Mouse (Mus musculus) layer of hippocampus, adult 18-20 months (tissue): Measurements from ENCODE around the gene Kcnk10. TPM values are rescaled to one million over a fixed set of nuclear protein-coding genes. Genes with fewer than 3 reads are reported as not detected.
"Not testable (repeated sequence)": the region's sequence is repeated elsewhere in the genome, so short reads cannot be mapped to it uniquely, and the experiment has no call there.

Experiments
- DNase-seq, 2 experiments: peaks; one replicate each; pipeline ENCODE4 v3.0.0; 2022; ENCODE audit warnings: low spot score in 2 of 2
- long read RNA-seq: library from polyadenylated mRNA; stranded (forward); transcript quantifications from one replicate; pipeline ENCODE4 v2.0.0, GENCODE M21; 2021
- total RNA-seq, 2 experiments: library from RNA; stranded (reverse); gene quantifications; 2 replicates each; pipeline ENCODE4 v1.2.3; 2021

Kcnk10 gene
- 10 to 100 TPM; 15.2 to 15.7 TPM for total RNA-seq
- long read RNA-seq, partial matches to known transcripts = 1 of 3 reads
- long read RNA-seq, other reads (novel, unspliced or antisense) = 1 of 3 reads

DNA sequence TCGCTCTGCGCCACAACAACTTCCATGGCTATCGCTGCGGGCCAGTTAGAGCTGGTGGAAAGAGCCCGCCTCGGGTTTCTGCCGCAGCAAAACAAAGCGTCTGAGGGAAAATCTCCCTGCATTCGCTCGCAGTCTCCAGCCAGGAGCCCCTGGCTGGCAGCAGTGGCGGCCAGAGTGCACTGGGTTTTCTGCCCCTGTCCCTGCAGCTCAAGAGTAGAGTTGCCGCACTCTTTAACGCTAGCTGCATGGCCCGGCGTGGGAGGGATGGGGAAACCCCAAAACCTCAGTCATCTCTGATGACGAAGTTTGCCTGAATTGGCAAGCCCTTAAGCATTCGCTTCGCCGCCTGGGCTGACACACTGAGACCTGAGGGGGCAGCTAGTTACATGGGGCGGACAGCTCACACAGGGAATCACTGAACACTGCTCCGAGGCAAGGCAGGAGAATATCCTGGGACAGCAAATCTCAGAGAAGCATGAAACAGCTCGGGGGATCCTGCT lies at the start of gene Kcnk10:
Gene Kcnk10, minus strand, starts transcription at position 450 of the 500 bp plus-strand sequence.
- DNase-seq = no peak

- DNase-seq = peak; percentile 79 to 91
Measured at GRCm38 (mm10) chr12:98627392-98628259, 49.5 kb upstream of the Kcnk10 start, which contains the start of gene Spata7. Gene Spata7, plus strand, starts transcription at chr12:98628157.

GRCm38 (mm10) chr12:98623266-98623665 lies 45.2 kb upstream of the Kcnk10 start:
- not testable (repeated sequence) for DNase-seq

- peak in 1 of 2 experiments; percentile 53 for DNase-seq
Measured at GRCm38 (mm10) chr12:98620922-98621321, 42.8 kb upstream of the Kcnk10 start.

GRCm38 (mm10) chr12:98619496-98619895 lies 41.4 kb upstream of the Kcnk10 start:
- DNase-seq = no peak

DNA sequence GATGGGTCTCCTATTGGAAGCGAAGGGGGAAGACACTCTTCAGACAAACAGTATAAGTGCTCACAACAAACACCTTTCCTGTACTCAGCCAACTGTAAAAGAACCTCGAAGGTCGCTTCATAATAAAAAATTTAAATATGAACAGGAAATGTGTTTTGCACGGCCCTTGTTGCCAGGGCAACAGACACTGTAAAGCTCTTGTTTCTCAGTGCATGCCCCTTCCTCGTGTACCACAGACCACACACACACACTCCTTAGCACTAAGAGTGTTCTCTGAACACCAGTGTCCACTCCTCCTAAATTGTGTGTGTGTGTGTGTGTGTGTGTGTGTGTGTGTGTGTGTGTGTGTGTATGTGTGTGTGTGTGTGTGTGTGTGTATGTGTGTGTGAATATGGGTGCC lies 37.6 kb upstream of the Kcnk10 start:
- DNase-seq = no peak

DNA sequence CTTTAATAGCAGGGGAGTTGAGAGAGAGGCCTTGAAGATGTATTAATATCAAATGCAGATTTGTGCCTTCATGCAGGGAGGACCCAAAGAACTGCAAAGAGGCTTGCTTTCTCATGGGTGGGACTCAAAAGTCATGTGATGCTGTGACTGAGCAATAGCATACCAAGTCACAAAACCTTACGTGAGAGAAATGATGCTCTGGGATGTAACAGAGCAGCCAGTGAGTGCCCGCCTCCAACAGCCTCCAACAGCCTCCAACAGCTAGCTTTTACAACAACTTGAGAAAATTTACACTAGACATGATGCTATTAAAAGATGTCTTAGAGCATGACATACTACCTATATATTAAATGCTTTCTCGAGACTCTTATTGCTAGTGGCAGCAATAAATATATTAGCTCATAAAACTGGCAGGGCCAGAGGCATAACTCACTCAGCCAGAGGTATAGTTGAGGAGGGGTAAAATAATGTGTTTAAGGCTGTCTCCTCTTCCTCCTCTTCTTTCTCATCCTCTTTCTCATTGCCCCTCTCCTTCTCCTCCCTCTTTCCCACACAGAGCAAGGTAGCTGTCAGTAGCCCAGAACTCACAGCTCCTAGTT lies 36.9 kb upstream of the Kcnk10 start:
- DNase-seq = no peak

DNA sequence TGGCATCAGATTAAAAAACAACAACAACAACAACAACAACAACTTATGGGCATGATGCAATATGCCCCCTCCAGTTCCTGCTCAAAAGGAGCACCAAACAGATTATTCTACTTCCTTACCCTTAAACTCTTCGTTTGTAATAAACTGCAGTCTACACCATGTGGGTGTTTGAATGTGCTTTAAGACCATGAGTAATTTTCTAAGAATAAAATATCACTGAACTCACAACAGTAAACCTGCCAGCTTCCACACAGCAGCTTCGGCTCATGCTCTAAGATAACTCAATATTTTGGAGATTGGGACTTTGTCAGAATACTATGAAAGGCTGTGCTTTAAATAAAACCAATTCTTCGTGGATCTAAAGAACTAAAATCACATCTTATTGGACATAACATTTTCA lies 32.2 kb upstream of the Kcnk10 start:
- DNase-seq = no peak

GRCm38 (mm10) chr12:98606595-98607290 lies 28.6 kb upstream of the Kcnk10 start:
- DNase-seq = peak in 1 of 2 experiments; percentile 35

- DNase-seq = no peak
Measured at GRCm38 (mm10) chr12:98605264-98605663, 27.2 kb upstream of the Kcnk10 start.

GRCm38 (mm10) chr12:98602114-98602513 lies 24.0 kb upstream of the Kcnk10 start:
- peak in 1 of 2 experiments; percentile 6 for DNase-seq

DNA sequence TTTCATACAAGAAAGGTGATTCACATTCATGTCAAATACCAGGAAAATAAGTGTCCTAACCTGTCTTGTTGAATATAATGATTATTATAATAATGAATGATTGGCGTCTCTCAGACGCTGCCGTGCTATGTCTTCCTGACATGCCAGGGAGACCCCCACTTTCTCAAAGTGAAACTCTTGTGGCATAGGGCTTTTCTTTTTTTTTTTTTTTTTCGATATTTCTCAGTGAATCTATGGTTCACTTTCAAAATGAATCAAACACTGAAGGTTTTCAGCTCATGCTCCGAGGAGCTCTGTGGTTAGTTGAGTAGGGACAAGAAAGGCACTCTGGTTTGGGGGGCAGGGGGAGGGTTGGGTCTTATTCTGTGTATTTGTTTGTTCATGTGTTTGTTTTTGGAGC lies 22.8 kb upstream of the Kcnk10 start:
- no peak for DNase-seq

DNA sequence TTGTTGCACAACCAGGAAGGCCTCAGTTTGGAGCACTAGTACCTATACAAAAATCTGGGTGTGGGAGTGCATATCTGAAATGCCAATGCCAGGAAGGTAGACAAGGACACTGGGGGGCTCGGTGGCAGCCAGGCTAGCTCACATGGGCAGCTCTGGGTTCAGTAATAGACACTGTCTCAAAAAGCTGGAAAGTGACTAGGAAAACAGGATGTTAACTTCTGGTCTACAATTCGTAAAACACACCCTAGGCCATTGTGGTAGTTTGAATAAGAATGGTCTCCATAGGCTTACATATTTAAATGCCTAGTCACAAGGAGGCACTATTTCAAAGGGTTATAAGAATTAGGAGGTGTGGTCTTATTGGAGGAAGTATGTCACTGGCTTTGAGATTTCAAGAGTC lies 12.9 kb upstream of the Kcnk10 start:
- DNase-seq = no peak

DNA sequence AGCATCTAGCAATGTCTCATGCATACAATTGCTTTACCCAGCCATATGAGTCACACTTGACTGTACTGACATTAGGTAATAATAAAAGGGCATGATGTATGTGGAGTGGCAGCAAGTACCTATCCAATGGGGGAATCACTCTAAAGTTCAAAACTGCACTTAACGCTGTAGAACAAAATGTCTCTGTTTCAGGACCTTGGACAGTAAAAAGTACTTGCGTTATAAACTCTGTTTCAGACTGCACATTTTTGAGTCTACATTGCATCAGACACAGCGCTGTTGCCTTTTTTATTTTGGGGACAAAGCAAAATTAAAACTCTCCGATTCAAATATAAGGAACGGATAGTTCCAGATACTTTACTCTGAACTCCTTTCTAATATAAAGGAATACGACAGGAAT lies 10.5 kb upstream of the Kcnk10 start:
- no peak for DNase-seq

DNA sequence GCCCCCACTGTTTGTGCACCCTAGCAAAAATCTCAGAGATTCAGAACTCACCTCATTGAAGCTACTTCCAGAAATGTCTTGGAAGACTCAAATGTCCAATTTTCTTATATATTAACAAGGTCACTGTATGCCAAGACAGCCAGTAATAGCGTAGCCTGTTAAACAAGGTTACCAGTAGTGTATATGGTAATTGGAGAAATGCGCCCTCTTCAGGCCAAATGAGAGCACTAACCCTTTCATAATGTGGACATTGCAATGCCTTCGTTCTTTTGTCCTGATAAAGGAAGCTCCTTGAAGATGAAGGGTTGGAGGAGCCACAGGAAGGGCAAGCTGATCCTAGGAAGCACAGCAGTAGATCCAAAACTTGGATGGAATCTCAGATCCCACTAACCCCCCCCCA lies 7.2 kb upstream of the Kcnk10 start:
- peak in 1 of 2 experiments; percentile 48 for DNase-seq

- DNase-seq = no peak
Measured at GRCm38 (mm10) chr12:98575942-98576550, 2.1 kb downstream of the Kcnk10 start.

- no peak for DNase-seq
Measured at GRCm38 (mm10) chr12:98575195-98575887, 2.8 kb downstream of the Kcnk10 start.

DNA sequence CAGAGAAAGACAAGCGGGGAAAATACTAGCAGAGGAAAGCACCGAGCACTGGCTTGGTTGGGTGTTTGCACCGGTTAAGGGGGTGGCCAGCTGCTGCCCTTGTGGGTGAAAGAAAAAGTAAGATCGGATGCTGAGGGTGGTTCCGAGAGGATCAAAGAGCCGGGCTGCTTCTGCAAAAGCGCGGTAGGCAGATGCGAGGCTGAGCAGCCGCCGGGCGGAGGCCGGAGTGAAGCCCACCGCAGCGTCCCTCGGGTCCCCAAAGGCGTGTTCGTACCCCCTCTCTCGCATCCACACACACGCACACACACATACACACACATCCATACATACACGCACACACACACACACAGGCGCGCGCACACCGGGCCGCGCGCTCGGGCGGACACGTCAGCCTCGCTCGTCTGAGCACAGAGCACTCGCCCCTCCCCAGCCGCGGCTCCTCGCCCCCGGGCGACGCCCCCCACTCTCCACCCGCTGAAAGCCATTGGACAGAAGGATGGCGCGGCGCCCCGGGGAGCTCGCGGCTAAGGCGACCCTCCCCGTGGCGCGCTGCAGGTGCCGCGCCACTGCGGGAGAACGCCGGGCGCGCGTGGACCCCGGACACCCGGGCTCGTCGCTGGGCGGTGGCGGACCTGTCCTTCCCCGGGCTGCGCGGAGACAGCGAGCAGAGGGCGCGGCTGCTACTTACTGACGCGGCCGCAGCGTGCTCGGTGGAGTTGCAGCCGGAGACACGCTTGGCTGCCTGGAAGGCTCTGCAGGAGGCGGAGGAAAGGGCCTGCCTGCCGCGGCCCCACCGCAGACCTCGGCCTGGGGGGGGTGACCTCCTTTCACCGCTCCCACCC lies 3.5 kb downstream of the Kcnk10 start:
- DNase-seq = peak; percentile 71 to 75
